Mouse (Mus musculus) liver, postnatal 0 days (tissue): ENCODE data around the gene Gm45713. TPM values are rescaled to one million over a fixed set of nuclear protein-coding genes. Genes with fewer than 3 reads are reported as not detected.

Experiments
- ATAC-seq: fragments of 200-750 bp; cut with Nextera tagmentation; 2 replicates; pipeline ENCODE4 v1.8.0; 2017; ENCODE audit warnings: mild to moderate bottlenecking, moderate library complexity
- DNase-seq: peaks from one replicate; pipeline ENCODE4 v3.0.0-alpha.2; 2016
- H3K27ac ChIP-seq: fragments of 300-500 bp; sonication (generic); 2 replicates; pipeline ENCODE4 v1.5.1; 2014; ENCODE audit warnings: antibody characterized with exemption, moderate library complexity, mild to moderate bottlenecking, low read depth
- H3K27me3 ChIP-seq: fragments of 300-500 bp; sonication (generic); 2 replicates; pipeline ENCODE4 v1.6.1; 2014; ENCODE audit warnings: low read length, control low read depth, mixed read lengths; ENCODE audit not compliant: insufficient read depth
- H3K36me3 ChIP-seq: fragments of 300-500 bp; sonication (generic); replicated peaks from 2 replicates; pipeline ENCODE4 v1.6.1; 2014; ENCODE audit warnings: mild to moderate bottlenecking, control low read depth, low read length, moderate library complexity, mixed read lengths; ENCODE audit not compliant: insufficient read depth
- H3K4me1 ChIP-seq: fragments of 300-500 bp; sonication (generic); 2 replicates; pipeline ENCODE4 v1.6.1; 2014; ENCODE audit warnings: antibody characterized with exemption, mild to moderate bottlenecking, control low read depth; ENCODE audit not compliant: insufficient read depth
- H3K4me2 ChIP-seq: fragments of 300-500 bp; sonication (generic); 2 replicates; pipeline ENCODE4 v1.6.1; 2014; ENCODE audit warnings: low read depth, mild to moderate bottlenecking, low read length, moderate library complexity, mixed read lengths
- H3K4me3 ChIP-seq: fragments of 300-500 bp; sonication (generic); 2 replicates; pipeline ENCODE4 v1.5.1; 2014; ENCODE audit warnings: low read depth, low read length
- H3K9ac ChIP-seq: fragments of 300-500 bp; sonication (generic); replicated peaks from 2 replicates; pipeline ENCODE4 v1.6.1; 2014; ENCODE audit warnings: mild to moderate bottlenecking, moderate library complexity
- H3K9me3 ChIP-seq: fragments of 300-500 bp; sonication (generic); 2 replicates; pipeline ENCODE4 v1.6.1; 2016; ENCODE audit warnings: mild to moderate bottlenecking, control low read depth, low read length, mixed read lengths
- CTCF ChIP-seq: sonication (generic); IDR thresholded peaks from 2 replicates; pipeline ENCODE4 v1.5.1; 2016; ENCODE audit warnings: antibody characterized with exemption, low read depth
- EP300 ChIP-seq: IDR thresholded peaks from 2 replicates; pipeline ENCODE4 v1.6.1; 2016; ENCODE audit warnings: antibody characterized with exemption, low read depth, mild to moderate bottlenecking
- WGBS: fragments of 180-500 bp; shearing (Covaris S2); extraction: QIAGEN DNeasy Blood & Tissue Kit; methylation state at CpG from one replicate; pipeline ENCODE4 v1.1.7; 2014; ENCODE audit not compliant: insufficient replicate concordance; 5-methylcytosine and 5-hydroxymethylcytosine counted together
- polyA plus RNA-seq: library from polyadenylated mRNA; unstranded; fragments of >200 nt; fragmentation: Nextera tagmentation; extraction: Ambion mirVana; gene quantifications from 2 replicates; pipeline ENCODE4 v1.2.1, GENCODE M21; 2015

Gene Gm45713
- polyA plus RNA-seq, 1 experiment from 2014 or later: 0.70 TPM

- ATAC-seq: no peak
- H3K4me2 ChIP-seq: no peak overlapping the region
- H3K36me3 ChIP-seq: no peaks in the 10 kb centered on the region; the same call in 1 of the 2 replicates
- DNase-seq: no peak
- WGBS: 60% methylated on average over 7 of the region's 7 CpGs
- no peak overlapping the region for H3K4me3 ChIP-seq
- H3K4me1 ChIP-seq: peaks cover 12% of the 10 kb centered on the region; the same call in 1 of the 2 replicates
- no peaks in the 10 kb centered on the region for H3K27me3 ChIP-seq
- no peaks in the 10 kb centered on the region for H3K9me3 ChIP-seq
- no peak overlapping the region for H3K27ac ChIP-seq
- TF ChIP-seq CTCF (no peak), EP300 (no peak)
- no peak overlapping the region for H3K9ac ChIP-seq
These were observed 41.9 kb downstream of the Gm45713 start for GRCm38 (mm10) chr7:45094121-45094520.

GRCm38 (mm10) chr7:45093516-45093905 lies 42.5 kb downstream of the Gm45713 start:
- ATAC-seq (peak; percentile 7; the same call in 1 of the 2 replicates), DNase-seq (no peak)
- no peak overlapping the region for H3K9ac ChIP-seq
- H3K27me3 ChIP-seq: no peaks in the 10 kb centered on the region
- TF ChIP-seq CTCF (no peak), EP300 (no peak)
- H3K4me2 ChIP-seq: no peak overlapping the region
- 40% methylated on average over 18 of the region's 18 CpGs for WGBS
- peaks cover 12% of the 10 kb centered on the region; the same call in 1 of the 2 replicates for H3K4me1 ChIP-seq
- H3K4me3 ChIP-seq: no peak overlapping the region
- no peak overlapping the region for H3K27ac ChIP-seq
- no peaks in the 10 kb centered on the region; the same call in 1 of the 2 replicates for H3K36me3 ChIP-seq
- no peaks in the 10 kb centered on the region for H3K9me3 ChIP-seq

DNA sequence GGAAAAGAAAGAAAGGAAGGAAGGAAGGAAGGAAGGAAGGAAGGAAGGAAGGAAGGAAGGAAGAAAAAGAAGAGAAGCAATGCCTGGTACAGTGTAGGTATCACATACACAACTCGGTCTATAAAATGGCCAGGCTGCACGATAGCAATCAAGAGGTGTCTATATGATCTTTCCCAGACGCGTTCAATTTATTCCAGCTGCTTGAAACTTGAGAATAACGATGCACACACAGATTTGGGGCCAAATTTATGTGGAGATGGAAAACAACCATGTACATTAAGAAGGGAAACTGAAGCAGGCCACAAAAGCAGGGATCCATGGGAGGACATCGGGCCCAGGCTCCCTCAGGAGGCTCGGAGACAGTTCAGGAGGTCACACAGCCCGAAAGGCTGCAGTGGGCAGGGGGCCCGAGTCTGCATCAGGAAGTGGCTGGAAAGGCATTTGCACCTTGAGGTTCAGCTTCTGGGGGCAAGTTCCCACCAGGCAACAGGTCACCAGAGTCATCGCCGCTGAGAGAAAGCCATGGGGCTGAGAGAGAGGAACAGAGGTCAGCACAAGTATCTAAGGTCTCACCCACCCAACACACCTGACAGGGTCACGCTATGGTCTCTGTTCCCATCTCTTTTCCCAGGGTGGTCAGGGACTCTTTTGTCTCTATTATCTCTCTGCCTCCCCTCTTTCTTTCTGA lies 43.1 kb downstream of the Gm45713 start:
- 56% methylated on average over 12 of the region's 12 CpGs for WGBS
- DNase-seq (no peak), ATAC-seq (no peak)
- H3K4me3 ChIP-seq: no peak overlapping the region
- no peak for TF ChIP-seq EP300
- no peaks in the 10 kb centered on the region; the same call in 1 of the 2 replicates for H3K36me3 ChIP-seq
- no peaks in the 10 kb centered on the region for H3K9me3 ChIP-seq
- no peak overlapping the region for H3K9ac ChIP-seq
- no peaks in the 10 kb centered on the region for H3K27me3 ChIP-seq
- H3K4me2 ChIP-seq: no peak overlapping the region
- H3K4me1 ChIP-seq: peaks cover 12% of the 10 kb centered on the region; the same call in 1 of the 2 replicates
- no peak overlapping the region for H3K27ac ChIP-seq

DNA sequence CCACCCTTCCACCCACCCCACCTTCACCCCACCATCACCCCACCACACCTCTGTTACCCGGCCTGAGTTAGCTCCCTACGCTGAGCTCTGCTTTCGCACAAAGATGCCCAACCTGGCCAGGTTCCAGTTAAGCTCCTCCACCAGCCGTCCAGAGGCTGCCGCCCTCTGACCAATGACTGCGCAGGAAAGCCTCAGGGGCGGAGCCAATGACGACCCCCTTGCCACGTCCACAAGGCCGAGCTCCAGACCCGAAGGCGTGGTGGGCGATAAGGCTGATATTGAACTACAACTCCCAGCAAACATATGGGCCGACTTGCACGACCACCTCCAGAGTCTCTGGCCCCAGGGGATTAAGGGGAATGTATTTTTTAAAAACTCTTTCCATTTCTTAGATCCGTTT lies 44.0 kb downstream of the Gm45713 start, which contains the start of gene Rcn3:
TSS of gene Rcn3 (minus strand) at position 174 of the 400 bp plus-strand sequence.
- WGBS: under 1% methylated on average over 16 of the region's 16 CpGs
- TF ChIP-seq CTCF (no peak), EP300 (no peak)

GRCm38 (mm10) chr7:45091001-45091990 lies 44.7 kb downstream of the Gm45713 start:
- H3K27me3 ChIP-seq: no peaks in the 10 kb centered on the region
- ATAC-seq: peak; percentile 20; the same call in 1 of the 2 replicates
- DNase-seq: no peak
- H3K36me3 ChIP-seq: no peaks in the 10 kb centered on the region; the same call in 1 of the 2 replicates
- no peak for TF ChIP-seq EP300
- TF ChIP-seq CTCF: no peak
- no peaks in the 10 kb centered on the region for H3K9me3 ChIP-seq
- H3K4me2 ChIP-seq: peak overlapping the region; percentile 67
- peak overlapping the region; percentile 43 for H3K9ac ChIP-seq
- peaks cover 12% of the 10 kb centered on the region; the same call in 1 of the 2 replicates for H3K4me1 ChIP-seq
- peak overlapping the region; percentile 31 for H3K4me3 ChIP-seq
- 20% methylated on average over 35 of the region's 35 CpGs for WGBS
- peak overlapping the region; percentile 2; the same call in 1 of the 2 replicates for H3K27ac ChIP-seq

More for the DNA sequence above, 44.0 kb downstream of the Gm45713 start, which contains the start of gene Rcn3:
- H3K27me3 ChIP-seq: no peaks in the 10 kb centered on the region
- ATAC-seq (peak; percentile 63), DNase-seq (peak; percentile 74)
- H3K4me1 ChIP-seq: peaks cover 12% of the 10 kb centered on the region; the same call in 1 of the 2 replicates
- no peaks in the 10 kb centered on the region; the same call in 1 of the 2 replicates for H3K36me3 ChIP-seq
- H3K9me3 ChIP-seq: no peaks in the 10 kb centered on the region
- peak within 1 kb of the TSS; percentile 43 for H3K9ac ChIP-seq
- H3K4me2 ChIP-seq: peak within 1 kb of the TSS; percentile 67
- peak within 1 kb of the TSS; percentile 2; the same call in 1 of the 2 replicates for H3K27ac ChIP-seq
- H3K4me3 ChIP-seq: peak within 1 kb of the TSS; percentile 31
